Mouse (Mus musculus) kidney, embryonic 16.5 days (tissue): ENCODE data around the gene Klhdc7a. TPM values are rescaled to one million over a fixed set of nuclear protein-coding genes. Genes with fewer than 3 reads are reported as not detected.
"Not testable (repeated sequence)": the region's sequence is repeated elsewhere in the genome, so short reads cannot be mapped to it uniquely, and the experiment has no call there.

Experiments used
- ATAC-seq: fragments of 200-750 bp; cut with Nextera tagmentation; 2 replicates; pipeline ENCODE4 v1.8.0; 2017; ENCODE audit warnings: moderate TSS enrichment; ENCODE audit not compliant: low FRiP score, low TSS enrichment
- H3K27ac ChIP-seq: fragments of 300-500 bp; sonication (generic); 2 replicates; pipeline ENCODE4 v1.5.1; 2014; ENCODE audit warnings: low read length
- H3K27me3 ChIP-seq: fragments of 300-500 bp; sonication (generic); 2 replicates; pipeline ENCODE4 v1.6.1; 2014; ENCODE audit warnings: low read length, control low read depth, mixed read lengths; ENCODE audit not compliant: insufficient read depth
- H3K36me3 ChIP-seq: fragments of 300-500 bp; sonication (generic); 2 replicates; pipeline ENCODE4 v1.6.1; 2014; ENCODE audit warnings: low read length, control low read depth, mixed read lengths; ENCODE audit not compliant: insufficient read depth
- H3K4me1 ChIP-seq: fragments of 300-500 bp; sonication (generic); 2 replicates; pipeline ENCODE4 v1.6.1; 2014; ENCODE audit warnings: low read length, control low read depth, mixed read lengths; ENCODE audit not compliant: insufficient read depth
- H3K4me2 ChIP-seq: fragments of 300-500 bp; sonication (generic); replicated peaks from 2 replicates; pipeline ENCODE4 v1.6.1; 2014; ENCODE audit warnings: low read depth, low read length
- H3K4me3 ChIP-seq: fragments of 300-500 bp; sonication (generic); 2 replicates; pipeline ENCODE4 v1.5.1; 2014; ENCODE audit warnings: mild to moderate bottlenecking, low read length
- H3K9ac ChIP-seq: fragments of 300-500 bp; sonication (generic); replicated peaks from 2 replicates; pipeline ENCODE4 v1.6.1; 2014; ENCODE audit warnings: low read length
- H3K9me3 ChIP-seq: fragments of 300-500 bp; sonication (generic); 2 replicates; pipeline ENCODE4 v1.6.1; 2016; ENCODE audit warnings: low read length, control low read depth
- WGBS: fragments of 180-500 bp; shearing (Covaris S2); extraction: QIAGEN DNeasy Blood & Tissue Kit; methylation state at CpG from one replicate; pipeline ENCODE4 v1.1.7; 2014; 5-methylcytosine and 5-hydroxymethylcytosine counted together
- polyA plus RNA-seq: library from polyadenylated mRNA; unstranded; fragments of >200 nt; fragmentation: Nextera tagmentation; extraction: Ambion mirVana; gene quantifications from 2 replicates; pipeline ENCODE4 v1.2.1, GENCODE M21; 2015

Gene Klhdc7a
- polyA plus RNA-seq, 1 experiment from 2014 or later = 8.7 TPM

GRCm38 (mm10) chr4:139961816-139962215 lies 6.0 kb downstream of the Klhdc7a start:
- 85% methylated on average over 8 of the region's 8 CpGs for WGBS
- no peak for ATAC-seq
- Histone ChIP-seq H3K4me2 (no peak overlapping the region), H3K27me3 (no peaks in the 10 kb centered on the region), H3K9me3 (0 out of 2 replicates have a peak, but pooled peaks cover 3% of the 10 kb centered on the region), H3K27ac (no peak overlapping the region), H3K36me3 (0 out of 2 replicates have a peak, but pooled peaks cover 2% of the 10 kb centered on the region), H3K4me1 (peaks cover 14% of the 10 kb centered on the region), H3K4me3 (no peak overlapping the region), H3K9ac (no peak overlapping the region)

GRCm38 (mm10) chr4:139961329-139961728 lies 6.5 kb downstream of the Klhdc7a start:
- WGBS = 91% methylated on average over 11 of the region's 11 CpGs

GRCm38 (mm10) chr4:139960724-139961315 lies 7.0 kb downstream of the Klhdc7a start:
- H3K27me3 ChIP-seq = no peaks in the 10 kb centered on the region
- peaks cover 7% of the 10 kb centered on the region; the same call in 1 of the 2 replicates for H3K4me1 ChIP-seq
- ATAC-seq = no peak
- 0 out of 2 replicates have a peak, but pooled peaks cover 2% of the 10 kb centered on the region for H3K36me3 ChIP-seq
- H3K9me3 ChIP-seq = 0 out of 2 replicates have a peak, but pooled peaks cover 3% of the 10 kb centered on the region
- H3K27ac ChIP-seq = no peak overlapping the region
- H3K4me3 ChIP-seq = no peak overlapping the region
- WGBS = 87% methylated on average over 10 of the region's 10 CpGs
- no peak overlapping the region for H3K9ac ChIP-seq
- H3K4me2 ChIP-seq = no peak overlapping the region

More at GRCm38 (mm10) chr4:139961329-139961728, 6.5 kb downstream of the Klhdc7a start:
- not testable (repeated sequence) for H3K4me2 ChIP-seq, H3K36me3 ChIP-seq, H3K4me3 ChIP-seq, H3K9ac ChIP-seq, H3K27ac ChIP-seq, ATAC-seq, H3K4me1 ChIP-seq, H3K27me3 ChIP-seq, H3K9me3 ChIP-seq

- Histone ChIP-seq H3K27ac (no peak overlapping the region), H3K4me3 (no peak overlapping the region), H3K36me3 (0 out of 2 replicates have a peak, but pooled peaks cover 2% of the 10 kb centered on the region), H3K4me2 (no peak overlapping the region), H3K9me3 (0 out of 2 replicates have a peak, but pooled peaks cover 3% of the 10 kb centered on the region), H3K4me1 (peaks cover 5% of the 10 kb centered on the region; the same call in 1 of the 2 replicates), H3K27me3 (no peaks in the 10 kb centered on the region), H3K9ac (no peak overlapping the region)
- no peak for ATAC-seq
- WGBS = 86% methylated on average over 12 of the region's 12 CpGs
Measured at GRCm38 (mm10) chr4:139960086-139960713, 7.6 kb downstream of the Klhdc7a start.

GRCm38 (mm10) chr4:139959188-139959587 lies 8.6 kb downstream of the Klhdc7a start:
- Histone ChIP-seq H3K4me3 (no peak overlapping the region), H3K27me3 (no peaks in the 10 kb centered on the region), H3K9me3 (0 out of 2 replicates have a peak, but pooled peaks cover 3% of the 10 kb centered on the region), H3K4me2 (no peak overlapping the region), H3K9ac (no peak overlapping the region), H3K36me3 (no peaks in the 10 kb centered on the region), H3K27ac (no peak overlapping the region), H3K4me1 (peaks cover 4% of the 10 kb centered on the region; the same call in 1 of the 2 replicates)
- no peak for ATAC-seq
- WGBS = 87% methylated on average over 3 of the region's 3 CpGs

GRCm38 (mm10) chr4:139950876-139951485 lies 16.8 kb downstream of the Klhdc7a start:
- WGBS = 56% methylated on average over 6 of the region's 7 CpGs
- ATAC-seq = 0 out of 2 replicates have a peak, but pooled peaks have one; percentile 12
- H3K27me3 ChIP-seq = no peaks in the 10 kb centered on the region

GRCm38 (mm10) chr4:139950431-139950848 lies 17.4 kb downstream of the Klhdc7a start:
- ATAC-seq = peak; percentile 65; the same call in 1 of the 2 replicates
- H3K4me2 ChIP-seq = peak overlapping the region; percentile 52
- no peaks in the 10 kb centered on the region for H3K9me3 ChIP-seq
- H3K4me1 ChIP-seq = no peaks in the 10 kb centered on the region; the same call in 1 of the 2 replicates
- WGBS = under 1% methylated on average over 20 of the region's 20 CpGs
- no peak overlapping the region for H3K27ac ChIP-seq
- H3K27me3 ChIP-seq = no peaks in the 10 kb centered on the region
- no peaks in the 10 kb centered on the region for H3K36me3 ChIP-seq
- H3K4me3 ChIP-seq = peak overlapping the region; percentile 30
- peak overlapping the region; percentile 53 for H3K9ac ChIP-seq

More at GRCm38 (mm10) chr4:139950876-139951485, 16.8 kb downstream of the Klhdc7a start:
- no peak overlapping the region; the same call in 1 of the 2 replicates for H3K4me2 ChIP-seq
- H3K4me3 ChIP-seq = no peak overlapping the region
- no peaks in the 10 kb centered on the region for H3K9me3 ChIP-seq
- H3K27ac ChIP-seq = no peak overlapping the region
- H3K36me3 ChIP-seq = no peaks in the 10 kb centered on the region
- H3K9ac ChIP-seq = no peak overlapping the region
- no peaks in the 10 kb centered on the region; the same call in 1 of the 2 replicates for H3K4me1 ChIP-seq

GRCm38 (mm10) chr4:139948591-139948990 lies 19.2 kb downstream of the Klhdc7a start:
- 44% methylated on average over 7 of the region's 7 CpGs for WGBS
- Histone ChIP-seq H3K4me3 (no peak overlapping the region), H3K36me3 (no peaks in the 10 kb centered on the region), H3K27ac (no peak overlapping the region), H3K9me3 (no peaks in the 10 kb centered on the region), H3K4me1 (no peaks in the 10 kb centered on the region; the same call in 1 of the 2 replicates), H3K27me3 (no peaks in the 10 kb centered on the region), H3K9ac (no peak overlapping the region), H3K4me2 (no peak overlapping the region)
- ATAC-seq = no peak

- Histone ChIP-seq H3K9me3 (no peaks in the 10 kb centered on the region; the same call in 1 of the 2 replicates), H3K9ac (no peak overlapping the region), H3K36me3 (no peaks in the 10 kb centered on the region), H3K27me3 (no peaks in the 10 kb centered on the region), H3K4me2 (no peak overlapping the region), H3K27ac (no peak overlapping the region), H3K4me1 (no peaks in the 10 kb centered on the region; the same call in 1 of the 2 replicates), H3K4me3 (no peak overlapping the region)
- no peak for ATAC-seq
- WGBS = 89% methylated on average over 2 of the region's 2 CpGs
Measured at GRCm38 (mm10) chr4:139947341-139947740, 20.5 kb downstream of the Klhdc7a start.
